Mouse (Mus musculus): ENCODE measurements around the gene Ptges3l. TPM values are rescaled to one million over a fixed set of nuclear protein-coding genes. Genes with fewer than 3 reads are reported as not detected.
"Not testable (repeated sequence)": the region's sequence is repeated elsewhere in the genome, so short reads cannot be mapped to it uniquely, and the experiment has no call there.

Gene Ptges3l
- polyA plus RNA-seq, 1 experiment from 2014 or later = 3.2 TPM

GRCm38 (mm10) chr11:101415306-101415705 is 9.8 kb downstream of the Ptges3l start:
- WGBS = 88% methylated on average over 2 of the region's 2 CpGs
- no peaks in the 10 kb centered on the region for H3K9me3 ChIP-seq
- no peak for ATAC-seq (ENCODE audit: low FRiP score, low read depth)
- no peak overlapping the region for H3K4me2 ChIP-seq (replicated peaks)
- H3K4me1 ChIP-seq = peaks cover 6% of the 10 kb centered on the region
- peaks cover 39% of the 10 kb centered on the region for H3K36me3 ChIP-seq
- H3K27me3 ChIP-seq (replicated peaks) = no peaks in the 10 kb centered on the region
- no peak overlapping the region for H3K4me3 ChIP-seq
- H3K27ac ChIP-seq = no peak overlapping the region
- no peak overlapping the region for H3K9ac ChIP-seq

GRCm38 (mm10) chr11:101395110-101395509 is 30.0 kb downstream of the Ptges3l start:
- Histone ChIP-seq H3K27me3 (replicated peaks) (no peaks in the 10 kb centered on the region), H3K36me3 (no peaks in the 10 kb centered on the region), H3K4me2 (replicated peaks) (no peak overlapping the region), H3K9me3 (no peaks in the 10 kb centered on the region), H3K4me3 (no peak overlapping the region), H3K27ac (no peak overlapping the region), H3K9ac (no peak overlapping the region), H3K4me1 (no peaks in the 10 kb centered on the region)
- no peak for ATAC-seq (ENCODE audit: low FRiP score, low read depth)
- 7% methylated on average over 8 of the region's 8 CpGs for WGBS

DNA sequence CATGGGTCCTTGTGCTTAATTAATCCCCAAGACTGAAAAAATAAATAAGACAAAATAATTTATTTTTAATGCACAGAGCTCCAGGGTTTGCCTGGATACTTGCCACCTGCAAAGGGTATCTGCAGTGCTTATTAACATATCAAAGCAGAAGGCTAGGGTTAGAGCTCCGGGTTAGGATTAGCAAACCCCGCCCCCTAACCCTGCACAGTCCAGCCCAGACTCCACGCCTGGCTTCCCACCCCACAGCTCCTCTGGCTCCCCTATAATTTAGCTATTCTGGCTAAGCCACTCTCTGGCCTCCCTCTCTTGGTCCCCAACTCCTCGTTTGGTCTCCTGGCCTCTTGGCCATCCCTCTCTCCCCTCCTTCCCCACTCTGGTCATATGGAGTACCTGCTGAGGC is 43.3 kb downstream of the Ptges3l start:
- 14% methylated on average over 4 of the region's 4 CpGs for WGBS
- no peak overlapping the region for H3K4me3 ChIP-seq
- H3K9me3 ChIP-seq = no peaks in the 10 kb centered on the region
- no peaks in the 10 kb centered on the region for H3K4me1 ChIP-seq
- no peak overlapping the region for H3K27ac ChIP-seq
- no peak overlapping the region for H3K4me2 ChIP-seq (replicated peaks)
- ATAC-seq (ENCODE audit: low FRiP score, low read depth) = no peak
- H3K9ac ChIP-seq = no peak overlapping the region
- no peaks in the 10 kb centered on the region for H3K36me3 ChIP-seq
- H3K27me3 ChIP-seq (replicated peaks) = no peaks in the 10 kb centered on the region

DNA sequence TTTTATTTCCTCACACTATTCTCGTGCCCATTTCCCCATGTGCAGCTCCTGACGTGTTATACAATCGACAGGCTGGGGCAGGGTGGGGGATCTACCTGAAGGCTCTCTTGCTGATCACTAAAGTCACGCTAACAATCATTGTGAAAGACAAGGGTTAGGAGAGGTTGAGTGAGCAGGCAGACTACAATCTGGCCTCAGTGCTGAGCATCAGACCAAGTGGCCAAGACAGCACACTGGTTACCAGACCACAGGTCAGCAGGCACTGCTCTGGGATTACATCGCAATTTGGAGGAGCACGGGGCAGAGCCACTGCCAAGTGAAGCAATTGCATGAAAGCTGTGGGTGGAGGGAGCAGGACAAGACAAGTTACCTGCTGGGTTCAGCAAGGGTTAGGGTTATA is 46.2 kb downstream of the Ptges3l start:
- ATAC-seq (ENCODE audit: low FRiP score, low read depth) = no peak
- WGBS = 79% methylated on average over 6 of the region's 6 CpGs
- no peaks in the 10 kb centered on the region for H3K27me3 ChIP-seq (replicated peaks)
- no peaks in the 10 kb centered on the region for H3K4me1 ChIP-seq
- H3K9me3 ChIP-seq = no peaks in the 10 kb centered on the region
- H3K4me2 ChIP-seq (replicated peaks) = no peak overlapping the region
- no peak overlapping the region for H3K9ac ChIP-seq
- H3K36me3 ChIP-seq = no peaks in the 10 kb centered on the region
- no peak overlapping the region for H3K27ac ChIP-seq
- H3K4me3 ChIP-seq = no peak overlapping the region

DNA sequence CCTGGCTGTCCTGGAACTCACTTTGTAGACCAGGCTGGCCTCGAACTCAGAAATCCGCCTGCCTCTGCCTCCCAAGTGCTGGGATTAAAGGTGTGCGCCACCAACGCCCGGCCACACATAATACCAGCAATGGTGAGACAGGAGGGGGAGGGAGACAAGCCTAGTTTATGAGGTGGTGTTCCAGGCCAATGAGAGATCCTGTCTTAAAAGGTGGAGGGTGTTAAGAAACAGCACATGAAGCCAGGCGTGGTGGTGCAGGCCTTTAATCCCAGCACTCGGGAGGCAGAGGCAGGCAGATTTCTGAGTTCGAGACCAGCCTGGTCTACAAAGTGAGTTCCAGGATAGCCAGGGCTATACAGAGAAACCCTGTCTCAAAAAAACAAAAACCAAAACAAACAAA is 46.9 kb downstream of the Ptges3l start:
- not testable (repeated sequence) for H3K9me3 ChIP-seq; H3K9ac ChIP-seq; H3K36me3 ChIP-seq; H3K27ac ChIP-seq; H3K4me3 ChIP-seq; H3K4me2 ChIP-seq (replicated peaks); H3K27me3 ChIP-seq (replicated peaks); H3K4me1 ChIP-seq; ATAC-seq (ENCODE audit: low FRiP score, low read depth)
- 95% methylated on average over 8 of the region's 8 CpGs for WGBS

GRCm38 (mm10) chr11:101374421-101374938 is 50.7 kb downstream of the Ptges3l start:
- WGBS = 74% methylated on average over 7 of the region's 7 CpGs
- no peak overlapping the region for H3K9ac ChIP-seq
- no peak overlapping the region for H3K4me3 ChIP-seq
- H3K27me3 ChIP-seq (replicated peaks) = no peaks in the 10 kb centered on the region
- ATAC-seq (ENCODE audit: low FRiP score, low read depth) = no peak
- no peak overlapping the region for H3K4me2 ChIP-seq (replicated peaks)
- no peaks in the 10 kb centered on the region for H3K9me3 ChIP-seq
- no peaks in the 10 kb centered on the region for H3K4me1 ChIP-seq
- H3K27ac ChIP-seq = no peak overlapping the region
- no peaks in the 10 kb centered on the region for H3K36me3 ChIP-seq

- no peak for ATAC-seq (ENCODE audit: low FRiP score, low read depth)
- Histone ChIP-seq H3K4me2 (replicated peaks) (no peak overlapping the region), H3K4me3 (no peak overlapping the region), H3K36me3 (no peaks in the 10 kb centered on the region), H3K9me3 (no peaks in the 10 kb centered on the region), H3K4me1 (no peaks in the 10 kb centered on the region), H3K9ac (no peak overlapping the region), H3K27me3 (replicated peaks) (no peaks in the 10 kb centered on the region), H3K27ac (no peak overlapping the region)
- WGBS = 81% methylated on average over 5 of the region's 5 CpGs
These were observed 55.0 kb downstream of the Ptges3l start for GRCm38 (mm10) chr11:101370141-101370540.

Small RNAs within 50 kb of the gene (microRNA-seq; reads per million reads assigned to microRNA genes)
- not detected for gene Mir6929

Other genes starting within 250 kb of the Ptges3l start
- gene Ccr10, start 249.9 kb downstream of the Ptges3l start, polyA plus RNA-seq (2016; fragmentation: Nextera tagmentation; extraction: Ambion mirVana) = 0.29 and 0.37 TPM in 2 replicates
- 14.1 and 14.3 TPM in 2 replicates for gene Ezh1, start 198.9 kb downstream of the Ptges3l start, polyA plus RNA-seq (2016; fragmentation: Nextera tagmentation; extraction: Ambion mirVana)
- 73.4 and 79.4 TPM in 2 replicates for gene Ramp2, start 179.3 kb downstream of the Ptges3l start, polyA plus RNA-seq (2016; fragmentation: Nextera tagmentation; extraction: Ambion mirVana)
- gene Vps25, start 171.6 kb downstream of the Ptges3l start, polyA plus RNA-seq (2016; fragmentation: Nextera tagmentation; extraction: Ambion mirVana) = 101 and 103 TPM in 2 replicates
- 6.2 and 7.5 TPM in 2 replicates for gene Wnk4, start 164.8 kb downstream of the Ptges3l start, polyA plus RNA-seq (2016; fragmentation: Nextera tagmentation; extraction: Ambion mirVana)
- gene Cntd1, start 146.3 kb downstream of the Ptges3l start, polyA plus RNA-seq (2016; fragmentation: Nextera tagmentation; extraction: Ambion mirVana) = 1.1 and 1.3 TPM in 2 replicates
- 201 and 213 TPM in 2 replicates for gene Coa3, start 146.2 kb downstream of the Ptges3l start, polyA plus RNA-seq (2016; fragmentation: Nextera tagmentation; extraction: Ambion mirVana)
- gene Becn1, start 123.0 kb downstream of the Ptges3l start, polyA plus RNA-seq (2016; fragmentation: Nextera tagmentation; extraction: Ambion mirVana) = 168 and 174 TPM in 2 replicates
- 155 and 168 TPM in 2 replicates for gene Psme3, start 109.1 kb downstream of the Ptges3l start, polyA plus RNA-seq (2016; fragmentation: Nextera tagmentation; extraction: Ambion mirVana)
- 2.5 and 3.0 TPM in 2 replicates for gene Aoc2, start 100.3 kb downstream of the Ptges3l start, polyA plus RNA-seq (2016; fragmentation: Nextera tagmentation; extraction: Ambion mirVana)
- not detected in 2 replicates for gene Aoc3, start 94.7 kb downstream of the Ptges3l start, polyA plus RNA-seq (2016; fragmentation: Nextera tagmentation; extraction: Ambion mirVana)
- not detected in 2 replicates for gene G6pc, start 57.8 kb downstream of the Ptges3l start, polyA plus RNA-seq (2016; fragmentation: Nextera tagmentation; extraction: Ambion mirVana)
- 85.3 and 86.4 TPM in 2 replicates for gene Aarsd1, start 7.7 kb downstream of the Ptges3l start, polyA plus RNA-seq (2016; fragmentation: Nextera tagmentation; extraction: Ambion mirVana)
- 6.7 and 10.0 TPM in 2 replicates for gene Gm27029, start 537 bp downstream of the Ptges3l start, polyA plus RNA-seq (2016; fragmentation: Nextera tagmentation; extraction: Ambion mirVana)
- gene Rundc1, start 248 bp downstream of the Ptges3l start, polyA plus RNA-seq (2016; fragmentation: Nextera tagmentation; extraction: Ambion mirVana) = 28.2 and 29.0 TPM in 2 replicates
- 327 and 346 TPM in 2 replicates for gene Rpl27, start 17.0 kb upstream of the Ptges3l start, polyA plus RNA-seq (2016; fragmentation: Nextera tagmentation; extraction: Ambion mirVana)
- 3.4 and 4.3 TPM in 2 replicates for gene Ifi35, start 23.1 kb upstream of the Ptges3l start, polyA plus RNA-seq (2016; fragmentation: Nextera tagmentation; extraction: Ambion mirVana)
- gene Rnd2, start 39.7 kb upstream of the Ptges3l start, polyA plus RNA-seq (2016; fragmentation: Nextera tagmentation; extraction: Ambion mirVana) = 84.0 and 99.7 TPM in 2 replicates
- gene Vat1, start 40.9 kb upstream of the Ptges3l start, polyA plus RNA-seq (2016; fragmentation: Nextera tagmentation; extraction: Ambion mirVana) = 71.6 and 75.1 TPM in 2 replicates
- 10.0 TPM in 2 replicates for gene Brca1, start 126.6 kb upstream of the Ptges3l start, polyA plus RNA-seq (2016; fragmentation: Nextera tagmentation; extraction: Ambion mirVana)
- 116 and 123 TPM in 2 replicates for gene Nbr1, start 126.8 kb upstream of the Ptges3l start, polyA plus RNA-seq (2016; fragmentation: Nextera tagmentation; extraction: Ambion mirVana)
- 2.8 TPM in 2 replicates for gene Tmem106a, start 156.9 kb upstream of the Ptges3l start, polyA plus RNA-seq (2016; fragmentation: Nextera tagmentation; extraction: Ambion mirVana)
- gene Gm11634, start 173.9 kb upstream of the Ptges3l start, polyA plus RNA-seq (2016; fragmentation: Nextera tagmentation; extraction: Ambion mirVana) = not detected in 2 replicates
- gene Rdm1, start 201.9 kb upstream of the Ptges3l start, polyA plus RNA-seq (2016; fragmentation: Nextera tagmentation; extraction: Ambion mirVana) = 28.3 and 35.0 TPM in 2 replicates
- 23.1 and 24.7 TPM in 2 replicates for gene Arl4d, start 240.2 kb upstream of the Ptges3l start, polyA plus RNA-seq (2016; fragmentation: Nextera tagmentation; extraction: Ambion mirVana)